Mouse (Mus musculus) midbrain, embryonic 16.5 days (tissue): ENCODE measurements around the gene Ecd. TPM values are rescaled to one million over a fixed set of nuclear protein-coding genes. Genes with fewer than 3 reads are reported as not detected.
"Not testable (repeated sequence)": the region's sequence is repeated elsewhere in the genome, so short reads cannot be mapped to it uniquely, and the experiment has no call there.

ENCODE experiments used
- ATAC-seq: fragments of 200-750 bp; cut with Nextera tagmentation; 2 replicates; pipeline ENCODE4 v1.8.0; 2017; ENCODE audit warnings: moderate TSS enrichment
- H3K27ac ChIP-seq: fragments of 300-500 bp; sonication (generic); 2 replicates; pipeline ENCODE4 v1.5.1; 2014; ENCODE audit warnings: mild to moderate bottlenecking, low read length, mixed read lengths
- H3K27me3 ChIP-seq: fragments of 300-500 bp; sonication (generic); 2 replicates; pipeline ENCODE4 v1.6.1; 2014; ENCODE audit warnings: low read depth, low read length, mixed read lengths; ENCODE audit not compliant: control insufficient read depth, insufficient read depth
- H3K36me3 ChIP-seq: fragments of 300-500 bp; sonication (generic); 2 replicates; pipeline ENCODE4 v1.6.1; 2014; ENCODE audit warnings: mild to moderate bottlenecking, low read length, moderate library complexity, mixed read lengths; ENCODE audit not compliant: control insufficient read depth, insufficient read depth
- H3K4me1 ChIP-seq: fragments of 300-500 bp; sonication (generic); 2 replicates; pipeline ENCODE4 v1.6.1; 2014; ENCODE audit warnings: mild to moderate bottlenecking, low read length, mixed read lengths; ENCODE audit not compliant: control insufficient read depth, insufficient read depth
- H3K4me2 ChIP-seq: fragments of 300-500 bp; sonication (generic); 2 replicates; pipeline ENCODE4 v1.6.1; 2014; ENCODE audit warnings: mild to moderate bottlenecking, low read length, mixed read lengths
- H3K4me3 ChIP-seq: fragments of 300-500 bp; sonication (generic); 2 replicates; pipeline ENCODE4 v1.5.1; 2014; ENCODE audit warnings: low read depth, mild to moderate bottlenecking, low read length, moderate library complexity, mixed read lengths
- H3K9ac ChIP-seq: fragments of 300-500 bp; sonication (generic); 2 replicates; pipeline ENCODE4 v1.6.1; 2014; ENCODE audit warnings: low read depth, low read length, mixed read lengths
- H3K9me3 ChIP-seq: fragments of 300-500 bp; sonication (generic); replicated peaks from 2 replicates; pipeline ENCODE4 v1.6.1; 2014; ENCODE audit warnings: mild to moderate bottlenecking, low read length, mixed read lengths; ENCODE audit not compliant: control insufficient read depth, poor library complexity, severe bottlenecking
- WGBS: fragments of 180-500 bp; shearing (Covaris S2); extraction: QIAGEN DNeasy Blood & Tissue Kit; methylation state at CpG from one replicate; pipeline ENCODE4 v1.1.7; 2014; 5-methylcytosine and 5-hydroxymethylcytosine counted together
- polyA plus RNA-seq: library from polyadenylated mRNA; unstranded; fragments of >200 nt; fragmentation: Nextera tagmentation; extraction: Ambion mirVana; gene quantifications from 2 replicates; pipeline ENCODE4 v1.2.1, GENCODE M21; 2015

Gene Ecd
- polyA plus RNA-seq, 1 experiment from 2014 or later = 49.1 TPM

DNA sequence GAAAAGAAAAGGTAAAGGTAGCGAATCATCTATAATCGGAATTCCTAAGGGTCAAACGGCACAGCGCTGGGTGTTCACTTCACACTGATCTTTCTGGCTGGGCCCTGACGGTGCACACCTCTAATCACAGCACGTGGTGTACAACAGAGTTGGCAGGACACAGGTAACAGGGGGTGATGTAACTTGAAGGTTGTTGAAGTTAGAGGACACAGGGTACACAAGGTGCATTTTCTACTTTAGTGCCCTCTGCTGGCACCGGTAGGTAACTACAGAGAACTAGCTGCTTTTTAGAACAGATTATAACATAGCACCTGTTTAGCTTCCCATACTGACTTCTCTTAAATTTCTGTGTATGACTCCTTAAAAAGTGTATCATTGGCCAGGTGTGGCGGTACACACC is 7.8 kb downstream of the Ecd start:
- Histone ChIP-seq H3K4me3 (no peak overlapping the region), H3K4me2 (no peak overlapping the region), H3K27me3 (no peaks in the 10 kb centered on the region), H3K9me3 (no peaks in the 10 kb centered on the region), H3K27ac (no peak overlapping the region), H3K36me3 (peaks cover 11% of the 10 kb centered on the region), H3K9ac (no peak overlapping the region), H3K4me1 (no peaks in the 10 kb centered on the region)
- ATAC-seq = no peak
- 85% methylated on average over 8 of the region's 8 CpGs for WGBS

DNA sequence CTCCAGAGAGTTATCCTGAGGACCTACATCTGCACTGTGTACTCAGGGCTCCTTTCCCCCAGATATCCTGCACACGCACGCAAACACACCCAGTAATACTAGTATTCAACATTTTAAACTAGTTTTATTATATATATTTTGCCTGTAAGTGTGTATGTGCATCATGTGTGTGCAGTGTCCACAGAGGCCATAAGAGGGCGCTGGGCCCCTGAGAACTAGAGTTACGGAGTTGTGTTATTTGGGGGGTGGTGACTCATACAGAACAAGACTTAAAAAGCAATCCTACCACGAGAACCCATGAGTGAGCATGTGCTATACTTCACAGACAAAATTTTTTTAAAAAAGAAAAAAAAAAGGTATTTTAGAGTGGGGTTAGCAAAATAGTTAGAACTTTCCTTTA is 8.5 kb downstream of the Ecd start:
- Histone ChIP-seq H3K27me3 (no peaks in the 10 kb centered on the region), H3K36me3 (peaks cover 12% of the 10 kb centered on the region), H3K4me1 (no peaks in the 10 kb centered on the region), H3K9ac (no peak overlapping the region), H3K4me3 (no peak overlapping the region), H3K27ac (no peak overlapping the region), H3K9me3 (no peaks in the 10 kb centered on the region), H3K4me2 (no peak overlapping the region)
- 99% methylated on average over 5 of the region's 5 CpGs for WGBS
- ATAC-seq = no peak

DNA sequence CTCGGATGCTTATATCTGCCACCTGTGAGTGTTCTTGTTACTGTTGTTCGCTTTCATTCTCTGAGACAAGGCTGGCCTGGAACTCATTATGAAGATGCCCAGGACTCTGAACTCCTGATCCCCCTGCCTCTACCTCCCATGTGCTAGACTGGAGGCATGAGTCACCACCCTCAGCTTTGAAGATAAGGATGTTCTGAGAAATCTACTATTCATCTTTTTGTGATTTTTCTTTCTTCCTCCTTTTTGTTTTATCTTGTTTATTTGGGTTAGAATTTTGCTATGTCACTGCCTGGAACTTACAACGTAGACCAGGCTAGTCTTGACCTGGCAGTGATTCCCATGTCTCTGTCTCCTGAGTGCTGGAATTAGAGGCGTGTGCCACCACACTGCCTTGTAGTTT is 16.6 kb downstream of the Ecd start:
- H3K9me3 ChIP-seq = no peaks in the 10 kb centered on the region
- no peaks in the 10 kb centered on the region for H3K4me1 ChIP-seq
- no peaks in the 10 kb centered on the region for H3K27me3 ChIP-seq
- H3K9ac ChIP-seq = no peak overlapping the region
- H3K4me2 ChIP-seq = no peak overlapping the region
- H3K27ac ChIP-seq = no peak overlapping the region
- H3K36me3 ChIP-seq = peaks cover 31% of the 10 kb centered on the region
- WGBS = 95% methylated on average over 4 of the region's 4 CpGs
- no peak for ATAC-seq
- H3K4me3 ChIP-seq = no peak overlapping the region

DNA sequence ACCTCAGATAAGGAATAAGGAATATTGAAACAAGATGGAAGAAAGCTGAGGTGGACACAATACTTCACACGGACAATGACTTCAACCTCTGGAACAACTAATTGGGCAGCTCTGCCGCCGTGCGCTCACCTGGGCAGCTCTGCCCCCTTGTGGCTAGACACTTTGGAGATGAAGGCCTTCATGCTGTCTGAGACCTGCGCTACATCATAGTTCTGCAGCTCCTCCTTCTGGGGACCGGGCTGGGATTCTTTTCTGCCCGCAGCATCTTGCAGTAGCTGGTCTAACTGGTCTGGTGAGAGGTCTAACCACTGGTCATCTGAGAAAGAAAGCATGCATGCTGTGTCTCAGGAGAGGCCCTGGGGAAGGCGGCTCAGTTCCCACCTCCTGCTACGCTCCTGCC is 19.4 kb downstream of the Ecd start:
- H3K9ac ChIP-seq = no peak overlapping the region
- WGBS = 73% methylated on average over 9 of the region's 9 CpGs
- H3K4me2 ChIP-seq = no peak overlapping the region
- H3K4me1 ChIP-seq = no peaks in the 10 kb centered on the region
- no peaks in the 10 kb centered on the region for H3K27me3 ChIP-seq
- peaks cover 18% of the 10 kb centered on the region for H3K36me3 ChIP-seq
- no peak overlapping the region for H3K27ac ChIP-seq
- H3K9me3 ChIP-seq = no peaks in the 10 kb centered on the region
- no peak for ATAC-seq
- H3K4me3 ChIP-seq = no peak overlapping the region

DNA sequence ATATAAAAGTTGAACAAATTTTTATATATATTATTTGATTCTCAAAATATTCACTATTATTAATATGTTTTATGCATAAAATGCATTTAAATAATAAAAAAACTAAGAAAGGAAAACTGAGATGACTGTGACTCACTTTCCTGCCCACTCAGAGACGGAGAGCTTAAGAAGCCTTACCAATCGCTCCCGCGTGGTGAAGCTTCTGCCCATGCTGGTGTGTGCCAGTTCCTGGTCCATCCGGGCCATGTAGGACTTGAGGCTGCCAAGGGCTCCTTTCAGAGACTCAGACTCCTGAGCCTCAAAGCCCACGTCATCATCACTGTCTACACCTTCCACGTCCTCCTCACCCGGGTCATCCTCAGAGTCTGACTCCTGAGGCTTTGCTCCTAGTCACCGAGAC is 23.7 kb downstream of the Ecd start:
- Histone ChIP-seq H3K27ac (no peak overlapping the region), H3K36me3 (peaks cover 22% of the 10 kb centered on the region), H3K4me3 (no peak overlapping the region), H3K27me3 (no peaks in the 10 kb centered on the region), H3K4me1 (no peaks in the 10 kb centered on the region), H3K4me2 (no peak overlapping the region), H3K9me3 (no peaks in the 10 kb centered on the region), H3K9ac (no peak overlapping the region)
- ATAC-seq = no peak
- WGBS = 97% methylated on average over 9 of the region's 9 CpGs

DNA sequence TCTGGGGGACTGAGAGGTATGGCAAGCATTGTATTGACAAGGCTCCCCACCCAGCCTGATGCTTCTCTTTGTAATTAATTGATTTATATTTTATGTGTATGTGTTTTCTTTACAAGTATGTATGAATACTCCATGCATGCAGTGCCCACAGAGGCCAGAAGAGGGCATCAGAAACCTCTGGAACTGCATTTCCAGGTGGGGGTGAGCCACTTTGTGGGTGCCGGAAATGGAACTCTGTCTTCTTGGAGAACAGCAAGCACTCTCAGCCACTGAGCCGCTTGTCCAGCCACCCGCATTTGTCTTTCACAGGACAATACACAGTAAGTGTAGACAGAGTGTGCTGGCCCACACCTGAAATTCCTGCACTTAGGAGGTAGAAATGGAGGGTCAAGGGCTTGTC is 28.5 kb downstream of the Ecd start:
- Histone ChIP-seq H3K4me3 (no peak overlapping the region), H3K9me3 (no peaks in the 10 kb centered on the region), H3K4me2 (no peak overlapping the region), H3K27me3 (no peaks in the 10 kb centered on the region), H3K27ac (no peak overlapping the region), H3K9ac (no peak overlapping the region), H3K36me3 (peaks cover 15% of the 10 kb centered on the region), H3K4me1 (no peaks in the 10 kb centered on the region)
- WGBS = 72% methylated on average over 3 of the region's 3 CpGs
- no peak for ATAC-seq

DNA sequence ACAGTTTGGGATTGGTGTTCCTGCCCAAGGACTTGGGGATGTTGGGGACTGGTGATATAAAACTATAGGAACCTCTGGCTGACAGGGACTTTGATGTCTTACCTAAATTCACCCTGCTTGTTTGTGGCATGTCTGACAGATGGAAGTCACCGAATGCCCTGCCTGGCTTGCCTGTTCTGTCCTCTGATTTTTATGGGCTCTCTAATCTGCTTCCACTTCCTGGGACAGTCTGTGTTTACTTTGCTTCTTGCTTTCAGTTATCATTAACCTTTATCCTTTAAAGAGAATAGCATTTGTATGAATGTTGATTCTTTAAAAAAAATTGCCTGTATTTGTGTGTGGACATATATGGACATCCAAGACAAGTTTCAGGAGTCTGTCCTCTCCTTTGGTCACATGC is 32.8 kb downstream of the Ecd start:
- Histone ChIP-seq H3K9ac (no peak overlapping the region), H3K4me1 (no peaks in the 10 kb centered on the region), H3K27ac (no peak overlapping the region), H3K27me3 (no peaks in the 10 kb centered on the region), H3K36me3 (peaks cover 11% of the 10 kb centered on the region), H3K4me2 (no peak overlapping the region), H3K4me3 (no peak overlapping the region), H3K9me3 (no peaks in the 10 kb centered on the region)
- ATAC-seq = no peak
- WGBS = 86% methylated on average over 1 of the region's 1 CpGs

DNA sequence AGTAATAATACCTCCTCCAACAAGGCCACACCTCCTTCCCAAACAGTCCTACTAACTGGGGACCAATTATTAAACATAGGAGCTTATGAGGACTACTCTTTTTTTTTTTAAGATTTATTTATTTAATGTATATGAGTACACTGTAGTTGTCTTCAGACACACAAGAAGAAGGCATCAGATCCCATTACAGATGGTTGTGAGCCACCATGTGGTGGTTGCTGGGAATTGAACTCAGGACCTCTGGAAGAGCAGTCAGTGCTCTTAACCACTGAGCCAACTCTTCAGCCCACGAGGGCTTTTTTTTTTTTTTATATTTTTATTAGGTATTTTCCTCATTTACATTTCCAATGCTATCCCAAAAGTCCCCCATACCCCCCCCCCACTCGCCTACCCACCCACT is 42.8 kb downstream of the Ecd start:
- H3K9ac ChIP-seq, H3K27ac ChIP-seq, H3K4me2 ChIP-seq, H3K4me1 ChIP-seq, H3K9me3 ChIP-seq, H3K27me3 ChIP-seq, ATAC-seq, H3K4me3 ChIP-seq: not testable (repeated sequence)
- H3K36me3 ChIP-seq = peaks cover 11% of the 10 kb centered on the region; the same call in 1 of the 2 replicates
- WGBS = 56% methylated on average over 2 of the region's 2 CpGs

DNA sequence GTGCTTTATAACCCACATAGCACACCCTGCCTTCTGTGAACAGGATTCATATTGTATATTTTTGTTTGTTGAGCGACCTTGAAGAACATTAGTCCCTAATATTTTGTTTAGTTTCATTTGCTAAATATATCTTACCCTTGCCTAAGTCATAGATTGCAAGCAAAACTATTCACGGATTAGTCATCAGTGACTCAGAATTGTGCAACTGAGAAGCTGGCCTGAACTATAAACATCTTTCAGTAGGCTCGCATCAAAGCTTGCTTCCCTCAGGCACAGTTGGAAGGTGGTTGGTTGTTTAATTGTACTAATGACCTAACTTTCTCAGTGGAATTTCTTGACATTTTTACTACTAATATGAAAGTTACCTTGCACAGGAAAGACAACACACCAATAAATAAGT is 49.8 kb downstream of the Ecd start:
- H3K4me2 ChIP-seq = no peak overlapping the region
- no peak overlapping the region for H3K4me3 ChIP-seq
- no peaks in the 10 kb centered on the region for H3K27me3 ChIP-seq
- H3K9ac ChIP-seq = no peak overlapping the region
- ATAC-seq = no peak
- H3K36me3 ChIP-seq = no peaks in the 10 kb centered on the region
- 84% methylated on average over 3 of the region's 3 CpGs for WGBS
- peaks cover 6% of the 10 kb centered on the region for H3K4me1 ChIP-seq
- H3K9me3 ChIP-seq = no peaks in the 10 kb centered on the region
- no peak overlapping the region for H3K27ac ChIP-seq

DNA sequence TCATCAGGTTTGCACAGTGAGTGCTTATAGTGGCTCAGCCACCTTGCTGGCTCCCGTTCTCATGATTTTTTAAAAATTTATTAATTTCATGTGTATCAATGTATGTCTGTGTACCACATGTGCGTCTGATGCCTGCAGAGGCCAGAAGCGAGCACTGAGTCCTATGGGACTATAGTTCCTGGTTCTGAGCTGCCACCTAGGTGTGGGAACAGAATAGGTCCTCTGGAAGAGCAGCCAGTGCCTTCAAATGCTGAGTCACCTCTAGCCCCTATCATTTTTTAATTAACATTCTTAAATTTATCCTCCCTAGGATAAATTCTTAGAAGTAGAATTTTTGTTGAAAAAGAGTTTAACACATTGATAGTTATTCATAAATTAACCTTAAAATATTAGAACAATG is 50.3 kb downstream of the Ecd start:
- 82% methylated on average over 3 of the region's 3 CpGs for WGBS
- peaks cover 6% of the 10 kb centered on the region for H3K4me1 ChIP-seq
- no peaks in the 10 kb centered on the region for H3K36me3 ChIP-seq
- H3K27me3 ChIP-seq = no peaks in the 10 kb centered on the region
- no peak for ATAC-seq
- H3K9ac ChIP-seq = no peak overlapping the region
- no peak overlapping the region for H3K4me3 ChIP-seq
- H3K9me3 ChIP-seq = no peaks in the 10 kb centered on the region
- H3K27ac ChIP-seq = no peak overlapping the region
- no peak overlapping the region for H3K4me2 ChIP-seq
